Mouse (Mus musculus): ENCODE results near the gene Rpl32.

Rpl32 gene

GRCm38 (mm10) chr6:115767357-115767756 is 41.2 kb downstream of the Rpl32 start:
- no peak for DNase-seq (ENCODE audit: low spot score)

DNA sequence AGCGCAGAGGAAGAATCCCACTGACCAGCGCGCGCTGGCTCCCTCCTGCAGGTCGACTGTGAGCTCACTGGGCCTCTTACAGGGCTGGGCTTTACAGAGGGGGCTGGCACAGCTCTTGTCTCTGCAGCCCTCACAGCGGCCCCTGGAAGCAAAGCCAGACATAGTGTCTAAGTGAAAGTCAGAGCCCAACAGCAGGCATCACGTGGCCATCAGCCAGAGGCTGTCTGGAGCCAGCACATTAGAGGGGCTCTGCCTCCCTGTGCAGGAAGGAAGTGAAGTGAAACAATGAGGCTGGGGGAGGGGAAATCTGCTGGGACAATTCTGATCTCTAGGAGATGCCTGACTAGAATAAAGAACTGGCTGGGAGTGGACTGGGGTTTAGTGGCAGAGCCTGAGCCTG is 44.4 kb downstream of the Rpl32 start:
- DNase-seq (ENCODE audit: low spot score) = no peak

GRCm38 (mm10) chr6:115761995-115762756 is 46.4 kb downstream of the Rpl32 start, which contains the start of gene Tmem40:
Gene Tmem40 (minus strand): TSS chr6:115762410.
- DNase-seq (ENCODE audit: low spot score) = no peak

GRCm38 (mm10) chr6:115760982-115761381 is 47.6 kb downstream of the Rpl32 start:
- DNase-seq (ENCODE audit: low spot score) = no peak

DNA sequence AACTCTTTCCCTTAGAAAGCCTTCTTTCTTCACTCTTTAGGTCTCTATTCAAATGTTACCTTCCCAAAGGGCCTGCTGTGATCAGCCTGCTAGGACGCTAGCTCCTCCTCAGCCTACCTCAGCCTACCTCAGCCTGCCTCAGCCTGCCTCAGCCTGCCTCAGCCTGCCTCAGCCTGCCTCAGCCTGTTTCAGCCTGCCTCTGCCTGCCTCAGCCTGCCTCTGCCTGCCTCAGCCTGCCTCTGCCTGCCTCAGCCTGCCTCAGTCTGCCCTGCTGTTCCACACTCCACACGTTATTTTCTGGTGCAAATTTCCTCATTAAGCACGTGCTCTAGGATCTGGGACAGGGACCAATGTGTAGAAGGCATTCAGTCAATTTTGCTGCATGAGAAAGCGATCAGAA is 48.4 kb downstream of the Rpl32 start:
- no peak for DNase-seq (ENCODE audit: low spot score)

DNA sequence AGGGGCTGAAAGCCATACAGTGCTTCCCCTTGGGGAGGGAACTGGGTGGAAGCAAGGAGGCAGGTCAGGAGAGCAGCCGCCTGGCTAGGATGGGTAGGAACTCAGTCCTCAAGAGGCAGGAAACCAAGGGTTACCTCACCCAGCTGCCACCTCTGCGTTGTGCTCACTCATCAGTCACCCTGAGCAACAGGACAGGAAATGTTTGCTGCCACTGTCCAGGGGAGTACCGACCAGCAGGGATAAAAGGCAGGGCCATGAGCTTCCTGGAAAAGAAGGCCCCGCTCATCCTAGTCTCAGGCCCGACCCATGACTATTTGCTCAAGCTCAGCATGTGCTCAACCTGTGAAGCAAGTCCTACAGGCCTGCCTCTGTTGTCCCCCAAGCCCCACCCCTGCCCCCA is 49.1 kb downstream of the Rpl32 start:
- DNase-seq (ENCODE audit: low spot score) = no peak

DNA sequence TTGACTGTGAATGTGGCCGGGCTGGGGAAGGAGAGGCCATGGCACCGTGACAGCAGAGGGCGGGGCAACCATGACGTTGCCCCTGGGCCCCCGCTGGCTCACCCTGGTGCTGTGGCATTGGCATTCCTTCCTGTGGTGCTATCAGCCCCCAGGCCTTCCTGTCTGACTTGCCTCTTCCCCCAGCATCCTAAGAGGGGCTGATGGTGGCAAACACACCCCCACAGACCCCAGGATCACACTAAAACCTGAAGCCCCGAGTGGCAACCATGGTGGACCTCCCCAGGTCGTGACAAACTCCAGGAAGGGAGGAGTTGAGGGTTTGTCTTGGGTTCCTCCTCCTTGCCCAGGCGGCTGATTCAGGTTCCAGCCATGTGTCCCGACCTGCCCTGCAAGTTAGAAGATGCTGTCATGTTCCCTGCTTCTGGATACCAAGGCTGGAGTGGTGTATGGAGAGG is 49.5 kb downstream of the Rpl32 start:
- no peak for DNase-seq (ENCODE audit: low spot score)

GRCm38 (mm10) chr6:115755536-115755935 is 53.0 kb downstream of the Rpl32 start:
- no peak for DNase-seq (ENCODE audit: low spot score)
